Mouse (Mus musculus): ENCODE results near the gene Wdr27. TPM values are rescaled to one million over a fixed set of nuclear protein-coding genes. Genes with fewer than 3 reads are reported as not detected.

Wdr27 gene
- polyA plus RNA-seq, 1 experiment, result 1.8 TPM

GRCm38 (mm10) chr17:14771339-14771738 is 171.6 kb downstream of the Wdr27 start:
- WGBS, result 58% methylated on average over 4 of the region's 4 CpGs
- H3K27me3 ChIP-seq (ENCODE audit: control insufficient read depth, insufficient read depth, low read length), result no peaks in the 10 kb centered on the region
- H3K27ac ChIP-seq (ENCODE audit: insufficient read depth, low read depth, low read length), result no peak overlapping the region
- TF ChIP-seq CTCF (IDR thresholded peaks at IDR 0.05; ENCODE audit: extremely low read depth, insufficient read length, insufficient replicate concordance, low read depth, low read length) (no peak), POLR2A (IDR thresholded peaks at IDR 0.05; ENCODE audit: low read depth, low read length) (no peak)
- H3K4me1 ChIP-seq (ENCODE audit: control insufficient read depth, insufficient read depth, insufficient read length, low read length), result no peaks in the 10 kb centered on the region
- H3K36me3 ChIP-seq (ENCODE audit: control insufficient read depth, insufficient read depth, low read length), result no peaks in the 10 kb centered on the region
- no peak overlapping the region for H3K4me3 ChIP-seq (ENCODE audit: low read depth, low read length)

- H3K27ac ChIP-seq (ENCODE audit: insufficient read depth, low read depth, low read length), result no peak overlapping the region
- H3K4me1 ChIP-seq (ENCODE audit: control insufficient read depth, insufficient read depth, insufficient read length, low read length), result no peaks in the 10 kb centered on the region
- no peak overlapping the region for H3K4me3 ChIP-seq (ENCODE audit: low read depth, low read length)
- H3K27me3 ChIP-seq (ENCODE audit: control insufficient read depth, insufficient read depth, low read length), result no peaks in the 10 kb centered on the region
- TF ChIP-seq CTCF (IDR thresholded peaks at IDR 0.05; ENCODE audit: extremely low read depth, insufficient read length, insufficient replicate concordance, low read depth, low read length) (no peak), POLR2A (IDR thresholded peaks at IDR 0.05; ENCODE audit: low read depth, low read length) (no peak)
- WGBS, result 72% methylated on average over 5 of the region's 5 CpGs
- H3K36me3 ChIP-seq (ENCODE audit: control insufficient read depth, insufficient read depth, low read length), result no peaks in the 10 kb centered on the region
Measured at GRCm38 (mm10) chr17:14770377-14770776, 172.6 kb downstream of the Wdr27 start.

Other genes with a start within 250 kb of the Wdr27 start
- gene Thbs2, start 248.9 kb downstream of the Wdr27 start, polyA plus RNA-seq (2012; rRNA removed), result 2.6 and 3.8 TPM in 2 replicates
- 5.7 and 10.3 TPM in 2 replicates for gene 1600012H06Rik, start within 50 bp of the Wdr27 start, polyA plus RNA-seq (2012; rRNA removed)
- 3.4 and 7.4 TPM in 2 replicates for gene Phf10, start 18.1 kb upstream of the Wdr27 start, polyA plus RNA-seq (2012; rRNA removed)
- 2.2 and 6.1 TPM in 2 replicates for gene 9030025P20Rik, start 35.3 kb upstream of the Wdr27 start, polyA plus RNA-seq (2012; rRNA removed)
- gene Gm3417, start 35.6 kb upstream of the Wdr27 start, polyA plus RNA-seq (2012; rRNA removed), result not detected in 2 replicates
- 0.15 and 0.24 TPM in 2 replicates for gene Gm3435, start 67.0 kb upstream of the Wdr27 start, polyA plus RNA-seq (2012; rRNA removed)
- gene Ermard, start 98.0 kb upstream of the Wdr27 start, polyA plus RNA-seq (2012; rRNA removed), result 6.0 and 18.9 TPM in 2 replicates
- gene Tcte3, start 98.3 kb upstream of the Wdr27 start, polyA plus RNA-seq (2012; rRNA removed), result not detected in 2 replicates
- gene Gm3448, start 98.4 kb upstream of the Wdr27 start, polyA plus RNA-seq (2012; rRNA removed), result 0.11 and 0.14 TPM in 2 replicates

All from small intestine, adult 2 months (tissue).